Mouse (Mus musculus): Measurements from ENCODE around the gene Igf1r. TPM values are rescaled to one million over a fixed set of nuclear protein-coding genes. Genes with fewer than 3 reads are reported as not detected.

The Igf1r gene
- polyA plus RNA-seq, 1 experiment, result 2.7 TPM

DNA sequence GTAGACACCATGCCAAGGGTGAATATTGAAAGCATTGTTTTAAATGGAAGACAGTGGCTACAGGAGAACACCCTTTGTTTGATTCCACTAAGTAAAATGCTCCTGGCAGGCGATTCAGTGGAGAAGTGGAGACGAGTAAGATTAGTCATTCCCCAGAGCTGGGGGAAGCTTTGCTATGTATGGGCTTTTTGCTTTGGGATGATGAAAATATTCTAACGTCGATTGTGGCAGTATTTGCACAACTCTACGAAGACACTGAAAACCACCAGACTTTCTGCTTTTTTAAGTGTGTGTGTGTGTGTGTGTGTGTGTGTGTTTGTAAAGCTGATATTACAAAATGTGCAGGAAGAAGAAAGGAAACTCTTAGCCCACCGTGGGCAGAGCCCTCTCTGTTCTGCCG lies 202.0 kb downstream of the Igf1r start:
- no peak overlapping the region for H3K27ac ChIP-seq (ENCODE audit: insufficient read depth, low read length)
- DNase-seq (ENCODE audit: low read depth in 1 of 2, low spot score in 2 of 2), result no peak
- no peaks in the 10 kb centered on the region for H3K4me1 ChIP-seq (ENCODE audit: control insufficient read depth, insufficient read depth, insufficient read length)
- TF ChIP-seq POLR2A (IDR thresholded peaks at IDR 0.05; ENCODE audit: low read depth, low read length), result no peak
- TF ChIP-seq CTCF (IDR thresholded peaks at IDR 0.05; ENCODE audit: extremely low read depth, insufficient read depth, insufficient read length, insufficient replicate concordance), result no peak
- no peaks in the 10 kb centered on the region for H3K36me3 ChIP-seq (ENCODE audit: control insufficient read depth, insufficient read depth, low read length)
- no peak overlapping the region for H3K4me3 ChIP-seq (ENCODE audit: extremely low read depth, insufficient read depth, insufficient read length)
- 36% methylated on average over 7 of the region's 7 CpGs for WGBS
- no peaks in the 10 kb centered on the region for H3K27me3 ChIP-seq (ENCODE audit: control insufficient read depth, insufficient read depth, low read length)

DNA sequence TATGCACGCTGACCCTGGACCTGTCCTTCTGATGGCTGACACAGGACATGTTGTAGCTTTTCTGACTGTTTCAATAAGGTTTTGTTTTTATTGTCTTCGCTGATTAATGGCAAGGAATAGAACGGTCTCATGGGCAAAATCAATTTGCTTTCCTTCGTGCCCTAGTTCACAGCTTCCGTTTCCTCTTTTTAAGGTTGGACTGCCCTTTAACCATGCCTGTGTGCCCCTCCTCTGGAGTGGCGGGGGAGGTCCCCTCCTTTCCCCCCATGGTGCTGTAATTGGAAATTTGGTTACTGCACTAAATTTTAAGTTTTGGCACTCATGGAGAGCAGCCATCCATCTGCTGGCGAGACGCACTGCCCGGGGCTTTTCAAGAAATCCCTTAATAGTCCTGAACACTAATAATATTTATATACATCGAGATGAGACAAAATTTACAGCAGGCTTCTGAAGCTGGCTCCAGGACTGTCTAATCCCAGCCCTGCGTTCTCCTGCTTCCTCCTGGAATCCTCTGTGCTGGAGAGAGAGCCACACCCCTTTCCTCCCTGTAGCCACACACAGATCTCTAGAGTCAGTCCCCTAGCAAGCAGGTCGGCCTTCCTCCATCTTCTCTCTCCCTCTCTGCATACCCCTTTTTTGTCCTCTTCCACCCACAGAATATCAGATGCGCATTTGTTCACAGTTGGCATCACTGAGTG lies 207.6 kb downstream of the Igf1r start:
- 0 out of 2 replicates have a peak, but pooled peaks cover 2% of the 10 kb centered on the region for H3K4me1 ChIP-seq (ENCODE audit: control insufficient read depth, insufficient read depth, insufficient read length)
- WGBS, result 42% methylated on average over 13 of the region's 13 CpGs

DNA sequence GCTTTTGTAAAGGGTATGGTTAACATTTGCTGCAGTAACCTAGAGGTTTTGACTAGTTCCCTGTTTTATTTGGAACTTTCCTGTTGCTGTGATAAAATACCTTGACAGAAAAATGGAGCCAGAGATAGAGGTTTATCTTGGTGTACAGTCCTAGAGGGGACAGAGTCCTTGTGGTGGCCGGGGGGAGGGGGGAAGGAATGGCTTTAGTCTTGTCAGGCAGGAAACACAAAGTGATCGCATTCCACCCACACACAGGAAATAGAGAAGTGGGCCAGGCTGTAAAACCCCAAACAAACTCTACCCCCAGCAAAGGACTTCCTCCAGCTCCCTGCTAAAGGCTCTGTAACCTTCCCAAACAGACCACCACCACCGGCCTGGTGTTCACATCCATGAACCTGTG lies 211.4 kb downstream of the Igf1r start:
- WGBS, result 23% methylated on average over 3 of the region's 3 CpGs
- Histone ChIP-seq H3K4me1 (ENCODE audit: control insufficient read depth, insufficient read depth, insufficient read length) (0 out of 2 replicates have a peak, but pooled peaks cover 2% of the 10 kb centered on the region), H3K27ac (ENCODE audit: insufficient read depth, low read length) (no peak overlapping the region), H3K4me3 (ENCODE audit: extremely low read depth, insufficient read depth, insufficient read length) (no peak overlapping the region), H3K36me3 (ENCODE audit: control insufficient read depth, insufficient read depth, low read length) (no peaks in the 10 kb centered on the region), H3K27me3 (ENCODE audit: control insufficient read depth, insufficient read depth, low read length) (no peaks in the 10 kb centered on the region)
- DNase-seq (ENCODE audit: low read depth in 1 of 2, low spot score in 2 of 2), result no peak
- TF ChIP-seq CTCF (IDR thresholded peaks at IDR 0.05; ENCODE audit: extremely low read depth, insufficient read depth, insufficient read length, insufficient replicate concordance) (no peak), POLR2A (IDR thresholded peaks at IDR 0.05; ENCODE audit: low read depth, low read length) (no peak)

More for the DNA sequence above, 207.6 kb downstream of the Igf1r start:
- Histone ChIP-seq H3K27ac (ENCODE audit: insufficient read depth, low read length) (no peak overlapping the region), H3K4me3 (ENCODE audit: extremely low read depth, insufficient read depth, insufficient read length) (no peak overlapping the region), H3K36me3 (ENCODE audit: control insufficient read depth, insufficient read depth, low read length) (no peaks in the 10 kb centered on the region), H3K27me3 (ENCODE audit: control insufficient read depth, insufficient read depth, low read length) (no peaks in the 10 kb centered on the region)
- no peak for TF ChIP-seq POLR2A (IDR thresholded peaks at IDR 0.05; ENCODE audit: low read depth, low read length)
- TF ChIP-seq CTCF (IDR thresholded peaks at IDR 0.05; ENCODE audit: extremely low read depth, insufficient read depth, insufficient read length, insufficient replicate concordance), result no peak
- no peak for DNase-seq (ENCODE audit: low read depth in 1 of 2, low spot score in 2 of 2)

DNA sequence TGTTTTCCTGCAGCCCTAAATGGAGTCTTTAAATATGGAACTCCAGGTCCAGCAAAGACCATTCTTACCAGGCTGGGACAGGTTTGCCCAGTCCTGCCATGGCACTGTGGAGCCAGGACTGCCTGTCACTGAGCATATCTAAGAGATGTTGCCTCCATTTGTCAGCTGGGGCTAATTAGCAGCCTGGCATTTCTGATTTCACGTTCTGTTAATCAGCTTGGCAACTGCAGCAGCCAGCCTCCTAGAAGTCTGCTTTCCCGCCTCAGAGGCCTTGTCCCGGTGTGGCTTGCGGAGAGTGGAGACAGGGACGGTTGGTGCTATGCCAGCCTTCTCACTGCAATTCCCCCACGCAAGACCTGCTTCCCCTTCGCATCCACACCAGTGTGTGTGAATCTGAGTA lies 220.1 kb downstream of the Igf1r start:
- Histone ChIP-seq H3K4me3 (ENCODE audit: extremely low read depth, insufficient read depth, insufficient read length) (no peak overlapping the region), H3K27ac (ENCODE audit: insufficient read depth, low read length) (no peak overlapping the region), H3K27me3 (ENCODE audit: control insufficient read depth, insufficient read depth, low read length) (no peaks in the 10 kb centered on the region), H3K4me1 (ENCODE audit: control insufficient read depth, insufficient read depth, insufficient read length) (no peaks in the 10 kb centered on the region), H3K36me3 (ENCODE audit: control insufficient read depth, insufficient read depth, low read length) (no peaks in the 10 kb centered on the region)
- 96% methylated on average over 7 of the region's 7 CpGs for WGBS
- no peak for TF ChIP-seq CTCF (IDR thresholded peaks at IDR 0.05; ENCODE audit: extremely low read depth, insufficient read depth, insufficient read length, insufficient replicate concordance)
- TF ChIP-seq POLR2A (IDR thresholded peaks at IDR 0.05; ENCODE audit: low read depth, low read length), result no peak
- no peak for DNase-seq (ENCODE audit: low read depth in 1 of 2, low spot score in 2 of 2)

DNA sequence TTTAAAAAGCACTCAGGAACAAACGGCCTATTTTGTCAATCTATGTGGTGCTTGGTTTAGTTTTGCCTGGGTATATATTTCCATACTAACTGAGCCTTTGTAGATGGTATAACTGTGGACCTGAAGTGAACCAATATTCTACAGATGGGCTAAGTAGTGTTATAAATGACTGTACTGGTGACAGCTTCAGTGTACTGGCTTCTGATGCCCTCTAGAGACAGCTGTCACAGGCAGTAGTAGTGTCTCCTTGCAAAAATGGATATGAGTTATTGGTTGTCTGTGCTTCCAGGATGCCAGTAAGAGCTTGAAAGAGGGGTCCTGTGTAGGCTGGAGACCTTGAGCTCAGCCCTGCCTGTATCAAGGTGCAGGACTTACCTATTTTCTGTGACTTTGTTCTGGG lies 227.0 kb downstream of the Igf1r start:
- no peak for TF ChIP-seq POLR2A (IDR thresholded peaks at IDR 0.05; ENCODE audit: low read depth, low read length)
- no peak for TF ChIP-seq CTCF (IDR thresholded peaks at IDR 0.05; ENCODE audit: extremely low read depth, insufficient read depth, insufficient read length, insufficient replicate concordance)
- H3K4me3 ChIP-seq (ENCODE audit: extremely low read depth, insufficient read depth, insufficient read length), result no peak overlapping the region
- H3K4me1 ChIP-seq (ENCODE audit: control insufficient read depth, insufficient read depth, insufficient read length), result no peaks in the 10 kb centered on the region
- H3K27ac ChIP-seq (ENCODE audit: insufficient read depth, low read length), result no peak overlapping the region
- no peak for DNase-seq (ENCODE audit: low read depth in 1 of 2, low spot score in 2 of 2)
- H3K27me3 ChIP-seq (ENCODE audit: control insufficient read depth, insufficient read depth, low read length), result no peaks in the 10 kb centered on the region
- H3K36me3 ChIP-seq (ENCODE audit: control insufficient read depth, insufficient read depth, low read length), result no peaks in the 10 kb centered on the region
- 93% methylated on average over 1 of the region's 1 CpGs for WGBS

DNA sequence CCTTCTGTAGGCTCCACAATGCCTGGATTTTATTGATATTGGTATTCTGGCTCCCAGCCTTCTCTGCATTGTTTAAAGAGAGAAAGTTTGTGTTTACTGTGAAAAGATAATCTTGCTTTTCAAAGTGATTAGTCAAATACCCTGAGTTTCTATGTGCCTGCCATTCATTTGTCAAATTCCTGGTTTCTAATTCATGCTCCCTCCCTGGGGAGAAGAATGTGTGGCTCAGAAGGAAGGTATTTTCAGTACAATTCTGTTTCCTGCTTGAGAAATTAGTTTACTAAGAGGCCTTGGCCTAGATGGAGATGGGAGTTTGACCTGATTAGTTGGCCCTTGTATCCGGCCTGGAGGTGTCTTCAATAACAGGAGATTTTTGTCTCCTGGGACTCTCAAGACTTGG lies 228.5 kb downstream of the Igf1r start:
- DNase-seq (ENCODE audit: low read depth in 1 of 2, low spot score in 2 of 2), result no peak
- H3K27ac ChIP-seq (ENCODE audit: insufficient read depth, low read length), result no peak overlapping the region
- H3K36me3 ChIP-seq (ENCODE audit: control insufficient read depth, insufficient read depth, low read length), result no peaks in the 10 kb centered on the region
- H3K4me1 ChIP-seq (ENCODE audit: control insufficient read depth, insufficient read depth, insufficient read length), result no peaks in the 10 kb centered on the region
- TF ChIP-seq CTCF (IDR thresholded peaks at IDR 0.05; ENCODE audit: extremely low read depth, insufficient read depth, insufficient read length, insufficient replicate concordance) (no peak), POLR2A (IDR thresholded peaks at IDR 0.05; ENCODE audit: low read depth, low read length) (no peak)
- H3K4me3 ChIP-seq (ENCODE audit: extremely low read depth, insufficient read depth, insufficient read length), result no peak overlapping the region
- no peaks in the 10 kb centered on the region for H3K27me3 ChIP-seq (ENCODE audit: control insufficient read depth, insufficient read depth, low read length)
- WGBS, result 98% methylated on average over 1 of the region's 1 CpGs

DNA sequence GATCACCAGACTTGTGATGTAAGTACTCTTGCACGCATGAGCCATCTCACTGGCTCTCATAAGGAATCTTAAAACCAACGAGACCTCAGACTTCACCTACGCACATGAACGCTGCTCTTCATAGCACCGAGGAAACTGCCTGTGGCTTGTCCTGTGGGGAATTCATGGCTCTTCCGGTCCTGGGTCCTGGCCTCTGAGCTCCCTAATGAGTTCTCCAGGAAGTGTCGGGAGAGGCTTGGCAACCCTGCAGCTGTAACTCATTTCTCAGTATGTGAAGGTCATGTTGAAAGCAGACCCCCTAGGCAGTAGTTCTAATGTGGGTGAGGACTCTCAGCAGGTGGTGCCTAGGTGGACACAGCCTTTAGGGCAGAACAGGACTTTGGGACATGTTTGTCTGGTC lies 229.4 kb downstream of the Igf1r start:
- 87% methylated on average over 7 of the region's 7 CpGs for WGBS
- H3K27ac ChIP-seq (ENCODE audit: insufficient read depth, low read length), result no peak overlapping the region
- H3K4me1 ChIP-seq (ENCODE audit: control insufficient read depth, insufficient read depth, insufficient read length), result no peaks in the 10 kb centered on the region
- TF ChIP-seq CTCF (IDR thresholded peaks at IDR 0.05; ENCODE audit: extremely low read depth, insufficient read depth, insufficient read length, insufficient replicate concordance), result no peak
- no peak for TF ChIP-seq POLR2A (IDR thresholded peaks at IDR 0.05; ENCODE audit: low read depth, low read length)
- DNase-seq (ENCODE audit: low read depth in 1 of 2, low spot score in 2 of 2), result no peak
- H3K36me3 ChIP-seq (ENCODE audit: control insufficient read depth, insufficient read depth, low read length), result no peaks in the 10 kb centered on the region
- no peak overlapping the region for H3K4me3 ChIP-seq (ENCODE audit: extremely low read depth, insufficient read depth, insufficient read length)
- no peaks in the 10 kb centered on the region for H3K27me3 ChIP-seq (ENCODE audit: control insufficient read depth, insufficient read depth, low read length)

Data from spleen, adult 2 months (tissue).